Mouse (Mus musculus): ENCODE data around the gene Gm20388. TPM values are rescaled to one million over a fixed set of nuclear protein-coding genes. Genes with fewer than 3 reads are reported as not detected.

Gm20388 gene
- polyA plus RNA-seq, 1 experiment from 2014 or later, result not detected

DNA sequence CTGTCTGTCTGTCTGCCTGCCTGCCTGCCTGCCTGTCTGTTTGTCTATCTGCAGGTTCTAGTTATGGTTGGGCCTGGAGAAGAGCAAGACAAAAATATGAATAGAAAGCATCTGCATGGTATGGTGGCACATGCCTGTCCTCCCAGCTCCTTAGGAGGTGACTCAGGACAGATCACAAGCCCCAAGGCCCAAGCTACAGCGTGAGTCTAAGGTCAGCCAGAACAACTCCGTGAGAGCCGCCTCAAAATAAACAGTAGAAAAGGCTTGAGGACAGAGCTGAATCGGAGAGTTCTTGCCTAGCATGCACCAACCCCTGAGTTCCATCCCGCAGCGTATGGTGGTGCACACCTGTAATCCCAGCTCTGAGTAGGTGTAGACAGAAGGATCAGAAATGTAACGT, 3955.1 kb downstream of the Gm20388 start:
- WGBS, result 53% methylated on average over 7 of the region's 7 CpGs

GRCm38 (mm10) chr8:123866971-123867370, 3956.3 kb downstream of the Gm20388 start:
- peaks cover 3% of the 10 kb centered on the region for H3K27me3 ChIP-seq (ENCODE audit: control insufficient read depth, insufficient read depth, low read depth, low read length)
- H3K9me3 ChIP-seq (ENCODE audit: control insufficient read depth, low read length), result no peaks in the 10 kb centered on the region
- H3K9ac ChIP-seq (ENCODE audit: low read length), result no peak overlapping the region
- H3K27ac ChIP-seq (ENCODE audit: low read length), result no peak overlapping the region
- no peak overlapping the region for H3K4me2 ChIP-seq (ENCODE audit: low read depth, low read length)
- no peaks in the 10 kb centered on the region for H3K4me1 ChIP-seq (replicated peaks; ENCODE audit: control insufficient read depth, insufficient read depth, low read length)
- H3K36me3 ChIP-seq (ENCODE audit: control insufficient read depth, insufficient read depth, low read length), result no peaks in the 10 kb centered on the region
- WGBS, result 35% methylated on average over 5 of the region's 5 CpGs
- ATAC-seq (ENCODE audit: low read depth), result no peak
- H3K4me3 ChIP-seq (ENCODE audit: low read length), result no peak overlapping the region

More for the DNA sequence above, 3955.1 kb downstream of the Gm20388 start:
- H3K4me1 ChIP-seq (replicated peaks; ENCODE audit: control insufficient read depth, insufficient read depth, low read length), result no peaks in the 10 kb centered on the region
- no peak for ATAC-seq (ENCODE audit: low read depth)
- H3K36me3 ChIP-seq (ENCODE audit: control insufficient read depth, insufficient read depth, low read length), result no peaks in the 10 kb centered on the region
- no peak overlapping the region for H3K27ac ChIP-seq (ENCODE audit: low read length)
- no peak overlapping the region for H3K4me2 ChIP-seq (ENCODE audit: low read depth, low read length)
- no peaks in the 10 kb centered on the region for H3K9me3 ChIP-seq (ENCODE audit: control insufficient read depth, low read length)
- H3K27me3 ChIP-seq (ENCODE audit: control insufficient read depth, insufficient read depth, low read depth, low read length), result peaks cover 9% of the 10 kb centered on the region
- no peak overlapping the region for H3K9ac ChIP-seq (ENCODE audit: low read length)
- no peak overlapping the region for H3K4me3 ChIP-seq (ENCODE audit: low read length)

DNA sequence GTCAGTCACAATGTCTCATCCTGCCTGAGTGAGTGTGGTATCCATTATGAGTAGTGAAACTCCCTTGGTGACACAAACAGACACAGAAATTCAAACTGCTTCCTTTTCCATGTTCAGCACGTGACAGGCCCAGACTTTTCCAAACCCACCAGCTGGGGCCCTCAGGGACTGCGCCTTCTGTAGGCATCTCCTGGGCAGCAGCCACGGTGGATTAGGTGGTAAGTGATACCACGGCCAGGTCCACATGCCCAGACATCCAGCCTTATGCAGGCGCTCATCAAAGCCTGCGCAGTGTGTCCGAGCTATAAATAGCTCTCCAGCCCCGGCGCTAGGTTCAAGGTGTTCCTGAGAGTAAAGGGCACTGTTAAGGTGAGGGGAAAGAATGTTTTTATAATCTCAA, 3961.4 kb downstream of the Gm20388 start:
- no peaks in the 10 kb centered on the region for H3K9me3 ChIP-seq (ENCODE audit: control insufficient read depth, low read length)
- 75% methylated on average over 9 of the region's 9 CpGs for WGBS
- no peaks in the 10 kb centered on the region for H3K36me3 ChIP-seq (ENCODE audit: control insufficient read depth, insufficient read depth, low read length)
- H3K4me3 ChIP-seq (ENCODE audit: low read length), result no peak overlapping the region
- no peak overlapping the region for H3K27ac ChIP-seq (ENCODE audit: low read length)
- no peaks in the 10 kb centered on the region for H3K27me3 ChIP-seq (ENCODE audit: control insufficient read depth, insufficient read depth, low read depth, low read length)
- no peak for ATAC-seq (ENCODE audit: low read depth)
- no peaks in the 10 kb centered on the region for H3K4me1 ChIP-seq (replicated peaks; ENCODE audit: control insufficient read depth, insufficient read depth, low read length)
- H3K4me2 ChIP-seq (ENCODE audit: low read depth, low read length), result no peak overlapping the region
- no peak overlapping the region for H3K9ac ChIP-seq (ENCODE audit: low read length)

- WGBS, result 71% methylated on average over 6 of the region's 6 CpGs
- Histone ChIP-seq H3K4me3 (ENCODE audit: low read length) (no peak overlapping the region), H3K27ac (ENCODE audit: low read length) (no peak overlapping the region), H3K27me3 (ENCODE audit: control insufficient read depth, insufficient read depth, low read depth, low read length) (no peaks in the 10 kb centered on the region), H3K9me3 (ENCODE audit: control insufficient read depth, low read length) (no peaks in the 10 kb centered on the region), H3K4me1 (replicated peaks; ENCODE audit: control insufficient read depth, insufficient read depth, low read length) (no peaks in the 10 kb centered on the region), H3K4me2 (ENCODE audit: low read depth, low read length) (no peak overlapping the region), H3K36me3 (ENCODE audit: control insufficient read depth, insufficient read depth, low read length) (no peaks in the 10 kb centered on the region), H3K9ac (ENCODE audit: low read length) (no peak overlapping the region)
- ATAC-seq (ENCODE audit: low read depth), result no peak
Measured at GRCm38 (mm10) chr8:123873364-123873763, 3962.7 kb downstream of the Gm20388 start.

GRCm38 (mm10) chr8:123874324-123874723, 3963.7 kb downstream of the Gm20388 start:
- H3K9me3 ChIP-seq (ENCODE audit: control insufficient read depth, low read length), result no peaks in the 10 kb centered on the region
- H3K36me3 ChIP-seq (ENCODE audit: control insufficient read depth, insufficient read depth, low read length), result no peaks in the 10 kb centered on the region
- ATAC-seq (ENCODE audit: low read depth), result no peak
- 71% methylated on average over 11 of the region's 11 CpGs for WGBS
- H3K4me3 ChIP-seq (ENCODE audit: low read length), result no peak overlapping the region
- no peaks in the 10 kb centered on the region for H3K4me1 ChIP-seq (replicated peaks; ENCODE audit: control insufficient read depth, insufficient read depth, low read length)
- no peak overlapping the region for H3K4me2 ChIP-seq (ENCODE audit: low read depth, low read length)
- no peaks in the 10 kb centered on the region for H3K27me3 ChIP-seq (ENCODE audit: control insufficient read depth, insufficient read depth, low read depth, low read length)
- H3K9ac ChIP-seq (ENCODE audit: low read length), result no peak overlapping the region
- no peak overlapping the region for H3K27ac ChIP-seq (ENCODE audit: low read length)

DNA sequence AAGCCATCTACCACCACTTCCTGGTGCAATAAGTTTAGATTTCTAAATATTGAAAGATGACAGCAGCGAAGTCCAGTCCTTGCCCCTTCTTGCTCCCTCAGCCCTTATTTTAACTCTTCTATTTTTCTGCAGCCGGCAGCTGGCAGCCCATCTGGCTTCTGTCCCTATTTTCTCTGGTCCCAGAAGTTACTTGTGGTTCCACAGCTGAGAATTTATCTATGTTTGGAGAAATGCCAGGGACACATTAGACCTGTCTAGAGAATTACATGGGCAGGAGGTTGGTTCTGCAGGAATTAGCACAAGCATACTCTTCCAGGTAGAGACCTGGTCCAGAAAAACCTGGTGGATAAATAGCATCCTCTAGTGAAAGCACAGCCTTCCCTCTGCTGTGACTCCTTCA, 3967.2 kb downstream of the Gm20388 start:
- Histone ChIP-seq H3K27me3 (ENCODE audit: control insufficient read depth, insufficient read depth, low read depth, low read length) (no peaks in the 10 kb centered on the region), H3K4me1 (replicated peaks; ENCODE audit: control insufficient read depth, insufficient read depth, low read length) (no peaks in the 10 kb centered on the region), H3K27ac (ENCODE audit: low read length) (no peak overlapping the region), H3K36me3 (ENCODE audit: control insufficient read depth, insufficient read depth, low read length) (no peaks in the 10 kb centered on the region), H3K9ac (ENCODE audit: low read length) (no peak overlapping the region), H3K9me3 (ENCODE audit: control insufficient read depth, low read length) (no peaks in the 10 kb centered on the region), H3K4me3 (ENCODE audit: low read length) (no peak overlapping the region), H3K4me2 (ENCODE audit: low read depth, low read length) (no peak overlapping the region)
- no peak for ATAC-seq (ENCODE audit: low read depth)
- WGBS, result 46% methylated on average over 2 of the region's 2 CpGs

DNA sequence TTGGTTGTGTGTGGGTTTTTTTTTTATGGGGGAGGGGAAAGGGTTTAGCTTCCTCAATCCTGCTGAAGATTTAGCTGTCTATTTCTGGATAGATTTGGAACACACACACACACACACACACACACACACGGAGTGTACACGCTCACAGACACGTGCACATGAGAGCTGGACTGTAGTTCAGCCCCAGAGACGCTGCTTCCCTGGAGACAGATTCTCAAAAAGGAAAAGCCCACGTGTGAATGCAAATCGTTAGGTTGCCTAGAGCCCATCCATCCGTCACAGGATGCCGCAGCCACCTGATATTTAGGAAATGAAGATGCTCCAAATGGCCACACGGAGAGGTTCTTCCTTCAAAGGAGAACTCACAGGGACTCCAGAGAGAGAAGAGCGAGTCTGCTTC, 3969.6 kb downstream of the Gm20388 start:
- no peak overlapping the region for H3K27ac ChIP-seq (ENCODE audit: low read length)
- 65% methylated on average over 10 of the region's 10 CpGs for WGBS
- H3K9ac ChIP-seq (ENCODE audit: low read length), result no peak overlapping the region
- no peak overlapping the region for H3K4me3 ChIP-seq (ENCODE audit: low read length)
- no peak overlapping the region for H3K4me2 ChIP-seq (ENCODE audit: low read depth, low read length)
- no peaks in the 10 kb centered on the region for H3K4me1 ChIP-seq (replicated peaks; ENCODE audit: control insufficient read depth, insufficient read depth, low read length)
- H3K27me3 ChIP-seq (ENCODE audit: control insufficient read depth, insufficient read depth, low read depth, low read length), result no peaks in the 10 kb centered on the region
- no peaks in the 10 kb centered on the region for H3K36me3 ChIP-seq (ENCODE audit: control insufficient read depth, insufficient read depth, low read length)
- ATAC-seq (ENCODE audit: low read depth), result no peak
- no peaks in the 10 kb centered on the region for H3K9me3 ChIP-seq (ENCODE audit: control insufficient read depth, low read length)

DNA sequence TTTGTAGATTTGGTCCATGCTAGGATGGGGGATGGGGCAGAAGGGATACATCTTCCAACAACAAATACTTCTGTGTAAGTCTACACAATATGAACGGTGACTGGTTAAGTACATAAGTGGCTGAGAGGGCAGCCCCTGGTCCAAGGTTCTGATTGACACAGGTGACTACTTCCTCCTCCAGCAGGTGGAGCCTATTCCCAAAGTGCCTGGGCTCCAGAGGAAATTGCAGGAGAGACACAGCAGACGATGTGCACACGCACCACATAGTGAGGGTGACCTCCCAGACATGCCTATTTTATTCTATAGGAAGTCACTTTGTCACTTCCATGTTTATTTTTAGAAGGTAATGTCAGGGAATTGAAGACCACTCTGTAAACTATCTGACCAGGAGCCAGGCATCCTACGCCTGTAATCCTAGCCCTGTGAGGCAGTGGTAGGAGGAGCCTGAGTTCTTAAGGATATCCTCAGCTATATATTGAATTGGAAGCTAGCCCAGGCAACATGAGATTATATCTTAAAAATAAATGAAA, 3970.2 kb downstream of the Gm20388 start:
- Histone ChIP-seq H3K4me1 (replicated peaks; ENCODE audit: control insufficient read depth, insufficient read depth, low read length) (no peaks in the 10 kb centered on the region), H3K27ac (ENCODE audit: low read length) (no peak overlapping the region), H3K4me3 (ENCODE audit: low read length) (no peak overlapping the region), H3K9ac (ENCODE audit: low read length) (no peak overlapping the region), H3K9me3 (ENCODE audit: control insufficient read depth, low read length) (no peaks in the 10 kb centered on the region), H3K27me3 (ENCODE audit: control insufficient read depth, insufficient read depth, low read depth, low read length) (no peaks in the 10 kb centered on the region; the same call in 1 of the 2 replicates), H3K36me3 (ENCODE audit: control insufficient read depth, insufficient read depth, low read length) (no peaks in the 10 kb centered on the region), H3K4me2 (ENCODE audit: low read depth, low read length) (no peak overlapping the region)
- 22% methylated on average over 4 of the region's 4 CpGs for WGBS
- ATAC-seq (ENCODE audit: low read depth), result no peak

DNA sequence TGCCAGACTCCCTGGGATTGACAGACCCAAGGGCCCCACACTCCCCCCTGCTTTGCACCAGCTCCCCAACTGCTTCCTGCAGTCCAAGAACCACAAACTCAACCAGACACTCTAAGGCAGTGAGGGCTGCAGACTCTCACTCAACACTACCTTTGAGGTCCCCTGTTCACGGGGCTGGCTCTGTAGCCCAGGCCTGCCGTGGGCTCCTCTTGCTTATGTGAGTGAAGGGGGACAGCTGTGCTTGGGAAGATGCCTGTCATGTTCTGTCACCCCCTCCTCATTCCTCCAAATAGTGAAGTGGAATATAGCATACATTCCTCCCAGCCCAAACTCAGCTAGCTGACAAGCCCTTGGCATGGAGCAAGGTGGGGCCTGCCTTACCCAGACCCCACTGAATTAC, 3971.8 kb downstream of the Gm20388 start:
- ATAC-seq (ENCODE audit: low read depth), result no peak
- Histone ChIP-seq H3K4me2 (ENCODE audit: low read depth, low read length) (no peak overlapping the region), H3K27ac (ENCODE audit: low read length) (no peak overlapping the region), H3K27me3 (ENCODE audit: control insufficient read depth, insufficient read depth, low read depth, low read length) (no peaks in the 10 kb centered on the region; the same call in 1 of the 2 replicates), H3K4me1 (replicated peaks; ENCODE audit: control insufficient read depth, insufficient read depth, low read length) (no peaks in the 10 kb centered on the region), H3K9ac (ENCODE audit: low read length) (no peak overlapping the region), H3K9me3 (ENCODE audit: control insufficient read depth, low read length) (no peaks in the 10 kb centered on the region), H3K4me3 (ENCODE audit: low read length) (no peak overlapping the region), H3K36me3 (ENCODE audit: control insufficient read depth, insufficient read depth, low read length) (no peaks in the 10 kb centered on the region)
- 47% methylated on average over 2 of the region's 2 CpGs for WGBS

DNA sequence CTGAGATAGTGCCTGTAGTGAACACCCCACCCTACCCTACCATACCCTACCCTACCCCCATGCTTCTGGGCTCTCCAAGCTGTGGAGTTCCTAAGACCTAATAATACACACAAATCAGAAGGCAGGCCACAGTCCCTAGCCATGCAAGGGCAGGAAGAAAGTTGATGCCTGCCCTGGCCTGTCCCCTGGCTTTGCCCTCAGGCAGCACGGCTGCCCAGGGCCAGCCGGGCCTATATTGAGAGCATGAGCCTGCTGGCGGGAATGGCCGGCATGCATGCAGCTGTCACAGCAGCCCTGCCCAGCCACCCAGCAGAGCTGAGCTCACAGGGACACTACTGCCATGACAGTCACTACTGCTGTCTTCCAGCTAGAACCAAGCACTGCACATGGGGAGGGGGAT, 3972.5 kb downstream of the Gm20388 start:
- H3K4me1 ChIP-seq (replicated peaks; ENCODE audit: control insufficient read depth, insufficient read depth, low read length), result no peaks in the 10 kb centered on the region
- H3K4me3 ChIP-seq (ENCODE audit: low read length), result no peak overlapping the region
- 84% methylated on average over 4 of the region's 4 CpGs for WGBS
- no peak overlapping the region for H3K27ac ChIP-seq (ENCODE audit: low read length)
- no peaks in the 10 kb centered on the region for H3K36me3 ChIP-seq (ENCODE audit: control insufficient read depth, insufficient read depth, low read length)
- ATAC-seq (ENCODE audit: low read depth), result no peak
- no peak overlapping the region for H3K9ac ChIP-seq (ENCODE audit: low read length)
- H3K9me3 ChIP-seq (ENCODE audit: control insufficient read depth, low read length), result no peaks in the 10 kb centered on the region
- no peak overlapping the region for H3K4me2 ChIP-seq (ENCODE audit: low read depth, low read length)
- H3K27me3 ChIP-seq (ENCODE audit: control insufficient read depth, insufficient read depth, low read depth, low read length), result no peaks in the 10 kb centered on the region; the same call in 1 of the 2 replicates
